Mouse (Mus musculus): Measurements from ENCODE around the gene Rtn4rl1. TPM values are rescaled to one million over a fixed set of nuclear protein-coding genes. Genes with fewer than 3 reads are reported as not detected.
A peak's percentile ranks its signal among the peaks of the same experiment; 100 is the strongest.

Gene Rtn4rl1
- polyA plus RNA-seq, 1 experiment: 11.8 TPM

- Histone ChIP-seq H3K27me3 (ENCODE audit: control insufficient read depth, insufficient read depth, low read length) (no peaks in the 10 kb centered on the region), H3K27ac (ENCODE audit: insufficient read depth, low read depth, low read length) (no peak overlapping the region), H3K36me3 (ENCODE audit: control insufficient read depth, insufficient read depth, low read length) (peaks cover 38% of the 10 kb centered on the region), H3K4me1 (ENCODE audit: control insufficient read depth, insufficient read depth, insufficient read length, low read length) (peaks cover 5% of the 10 kb centered on the region; the same call in 1 of the 2 replicates), H3K4me3 (ENCODE audit: low read depth, low read length) (no peak overlapping the region)
- WGBS: 71% methylated on average over 2 of the region's 2 CpGs
- TF ChIP-seq POLR2A (IDR thresholded peaks at IDR 0.05; ENCODE audit: low read depth, low read length) (no peak), CTCF (IDR thresholded peaks at IDR 0.05; ENCODE audit: extremely low read depth, insufficient read length, insufficient replicate concordance, low read depth, low read length) (peak; percentile 54; the same call in 1 of the 2 replicates)
Observed at GRCm38 (mm10) chr11:75159564-75159963, 34.0 kb upstream of the Rtn4rl1 start.

- Histone ChIP-seq H3K4me3 (ENCODE audit: low read depth, low read length) (no peak overlapping the region), H3K27ac (ENCODE audit: insufficient read depth, low read depth, low read length) (no peak overlapping the region), H3K36me3 (ENCODE audit: control insufficient read depth, insufficient read depth, low read length) (peaks cover 41% of the 10 kb centered on the region), H3K27me3 (ENCODE audit: control insufficient read depth, insufficient read depth, low read length) (peaks cover 1% of the 10 kb centered on the region), H3K4me1 (ENCODE audit: control insufficient read depth, insufficient read depth, insufficient read length, low read length) (peaks cover 15% of the 10 kb centered on the region)
- 76% methylated on average over 7 of the region's 7 CpGs for WGBS
- no peak for TF ChIP-seq CTCF (IDR thresholded peaks at IDR 0.05; ENCODE audit: extremely low read depth, insufficient read length, insufficient replicate concordance, low read depth, low read length)
Observed at GRCm38 (mm10) chr11:75160954-75161353, 32.6 kb upstream of the Rtn4rl1 start.

- Histone ChIP-seq H3K27ac (ENCODE audit: insufficient read depth, low read depth, low read length) (peak overlapping the region; percentile 26; the same call in 1 of the 2 replicates), H3K27me3 (ENCODE audit: control insufficient read depth, insufficient read depth, low read length) (peaks cover 7% of the 10 kb centered on the region), H3K4me1 (ENCODE audit: control insufficient read depth, insufficient read depth, insufficient read length, low read length) (peaks cover 18% of the 10 kb centered on the region), H3K36me3 (ENCODE audit: control insufficient read depth, insufficient read depth, low read length) (peaks cover 42% of the 10 kb centered on the region), H3K4me3 (ENCODE audit: low read depth, low read length) (no peak overlapping the region)
- WGBS: 75% methylated on average over 4 of the region's 4 CpGs
- TF ChIP-seq CTCF (IDR thresholded peaks at IDR 0.05; ENCODE audit: extremely low read depth, insufficient read length, insufficient replicate concordance, low read depth, low read length): no peak
- no peak for TF ChIP-seq POLR2A (IDR thresholded peaks at IDR 0.05; ENCODE audit: low read depth, low read length)
Observed at GRCm38 (mm10) chr11:75161417-75162008, 32.1 kb upstream of the Rtn4rl1 start.

GRCm38 (mm10) chr11:75162591-75163080 lies 30.9 kb upstream of the Rtn4rl1 start:
- Histone ChIP-seq H3K27ac (ENCODE audit: insufficient read depth, low read depth, low read length) (peak overlapping the region; percentile 20; the same call in 1 of the 2 replicates), H3K36me3 (ENCODE audit: control insufficient read depth, insufficient read depth, low read length) (peaks cover 47% of the 10 kb centered on the region), H3K27me3 (ENCODE audit: control insufficient read depth, insufficient read depth, low read length) (peaks cover 18% of the 10 kb centered on the region), H3K4me1 (ENCODE audit: control insufficient read depth, insufficient read depth, insufficient read length, low read length) (peaks cover 27% of the 10 kb centered on the region), H3K4me3 (ENCODE audit: low read depth, low read length) (no peak overlapping the region)
- no peak for TF ChIP-seq POLR2A (IDR thresholded peaks at IDR 0.05; ENCODE audit: low read depth, low read length)
- no peak for TF ChIP-seq CTCF (IDR thresholded peaks at IDR 0.05; ENCODE audit: extremely low read depth, insufficient read length, insufficient replicate concordance, low read depth, low read length)
- 83% methylated on average over 12 of the region's 12 CpGs for WGBS

- Histone ChIP-seq H3K27ac (ENCODE audit: insufficient read depth, low read depth, low read length) (peak overlapping the region; percentile 39), H3K4me3 (ENCODE audit: low read depth, low read length) (no peak overlapping the region), H3K4me1 (ENCODE audit: control insufficient read depth, insufficient read depth, insufficient read length, low read length) (peaks cover 27% of the 10 kb centered on the region), H3K27me3 (ENCODE audit: control insufficient read depth, insufficient read depth, low read length) (peaks cover 25% of the 10 kb centered on the region), H3K36me3 (ENCODE audit: control insufficient read depth, insufficient read depth, low read length) (peaks cover 44% of the 10 kb centered on the region)
- 64% methylated on average over 6 of the region's 6 CpGs for WGBS
- TF ChIP-seq CTCF (IDR thresholded peaks at IDR 0.05; ENCODE audit: extremely low read depth, insufficient read length, insufficient replicate concordance, low read depth, low read length) (no peak), POLR2A (IDR thresholded peaks at IDR 0.05; ENCODE audit: low read depth, low read length) (no peak)
Observed at GRCm38 (mm10) chr11:75163379-75163778, 30.2 kb upstream of the Rtn4rl1 start.

- Histone ChIP-seq H3K36me3 (ENCODE audit: control insufficient read depth, insufficient read depth, low read length) (peaks cover 43% of the 10 kb centered on the region), H3K27ac (ENCODE audit: insufficient read depth, low read depth, low read length) (peak overlapping the region; percentile 39), H3K4me1 (ENCODE audit: control insufficient read depth, insufficient read depth, insufficient read length, low read length) (peaks cover 27% of the 10 kb centered on the region), H3K4me3 (ENCODE audit: low read depth, low read length) (0 out of 2 replicates have a peak overlapping the region, but pooled peaks have one; percentile 2), H3K27me3 (ENCODE audit: control insufficient read depth, insufficient read depth, low read length) (peaks cover 31% of the 10 kb centered on the region)
- 62% methylated on average over 2 of the region's 2 CpGs for WGBS
- TF ChIP-seq CTCF (IDR thresholded peaks at IDR 0.05; ENCODE audit: extremely low read depth, insufficient read length, insufficient replicate concordance, low read depth, low read length): no peak
Observed at GRCm38 (mm10) chr11:75164051-75164450, 29.5 kb upstream of the Rtn4rl1 start.

- Histone ChIP-seq H3K4me1 (ENCODE audit: control insufficient read depth, insufficient read depth, insufficient read length, low read length) (peaks cover 27% of the 10 kb centered on the region), H3K4me3 (ENCODE audit: low read depth, low read length) (peak overlapping the region; percentile 77), H3K27me3 (ENCODE audit: control insufficient read depth, insufficient read depth, low read length) (peaks cover 33% of the 10 kb centered on the region), H3K27ac (ENCODE audit: insufficient read depth, low read depth, low read length) (0 out of 2 replicates have a peak overlapping the region, but pooled peaks have one; percentile 24), H3K36me3 (ENCODE audit: control insufficient read depth, insufficient read depth, low read length) (peaks cover 42% of the 10 kb centered on the region)
- WGBS: 41% methylated on average over 15 of the region's 15 CpGs
- TF ChIP-seq CTCF (IDR thresholded peaks at IDR 0.05; ENCODE audit: extremely low read depth, insufficient read length, insufficient replicate concordance, low read depth, low read length) (no peak), POLR2A (IDR thresholded peaks at IDR 0.05; ENCODE audit: low read depth, low read length) (no peak)
Observed at GRCm38 (mm10) chr11:75164750-75165149, 28.8 kb upstream of the Rtn4rl1 start.

Data from small intestine, adult 2 months (tissue).